Mouse (Mus musculus) CD4-positive, CD25-positive, alpha-beta regulatory T cell, adult 2 months (primary cell): Measurements from ENCODE around the gene Orc5.
"Not testable (repeated sequence)": the region's sequence is repeated elsewhere in the genome, so short reads cannot be mapped to it uniquely, and the experiment has no call there.

ENCODE experiments used
- DNase-seq: peaks from one replicate; pipeline ENCODE4 v3.0.0-alpha.2; 2012; ENCODE audit warnings: low read depth, low spot score

Orc5 gene

GRCm38 (mm10) chr5:22536695-22537094 lies 13.5 kb downstream of the Orc5 start:
- DNase-seq = no peak

- DNase-seq = no peak
These were observed 17.7 kb downstream of the Orc5 start for GRCm38 (mm10) chr5:22532571-22532970.

- DNase-seq = no peak
These were observed 27.6 kb downstream of the Orc5 start for GRCm38 (mm10) chr5:22522612-22523011.

GRCm38 (mm10) chr5:22519708-22520107 lies 30.5 kb downstream of the Orc5 start:
- DNase-seq = no peak

- peak; percentile 8 for DNase-seq
These were observed 34.5 kb downstream of the Orc5 start for GRCm38 (mm10) chr5:22515745-22516144.

- DNase-seq = not testable (repeated sequence)
These were observed 36.0 kb downstream of the Orc5 start for GRCm38 (mm10) chr5:22514231-22514630.

GRCm38 (mm10) chr5:22512579-22512978 lies 37.6 kb downstream of the Orc5 start:
- DNase-seq = not testable (repeated sequence)

- peak; percentile 23 for DNase-seq
These were observed 38.4 kb downstream of the Orc5 start for GRCm38 (mm10) chr5:22511824-22512223.

GRCm38 (mm10) chr5:22508560-22508959 lies 41.7 kb downstream of the Orc5 start:
- no peak for DNase-seq

GRCm38 (mm10) chr5:22499437-22499836 lies 50.8 kb downstream of the Orc5 start:
- DNase-seq = no peak

- DNase-seq = no peak
These were observed 59.1 kb downstream of the Orc5 start for GRCm38 (mm10) chr5:22491088-22491487.

GRCm38 (mm10) chr5:22489091-22489490 lies 61.1 kb downstream of the Orc5 start:
- DNase-seq = peak; percentile 45

- no peak for DNase-seq
These were observed 63.5 kb downstream of the Orc5 start for GRCm38 (mm10) chr5:22486601-22487206.

- DNase-seq = no peak
These were observed 64.5 kb downstream of the Orc5 start for GRCm38 (mm10) chr5:22485764-22486163.

- no peak for DNase-seq
These were observed 67.7 kb downstream of the Orc5 start for GRCm38 (mm10) chr5:22482567-22482966.

GRCm38 (mm10) chr5:22472445-22472844 lies 77.8 kb downstream of the Orc5 start:
- not testable (repeated sequence) for DNase-seq

GRCm38 (mm10) chr5:22471243-22471642 lies 79.0 kb downstream of the Orc5 start:
- DNase-seq = no peak

- DNase-seq = no peak
These were observed 97.2 kb downstream of the Orc5 start for GRCm38 (mm10) chr5:22452871-22453661.

GRCm38 (mm10) chr5:22452452-22452851 lies 97.8 kb downstream of the Orc5 start:
- DNase-seq = no peak

GRCm38 (mm10) chr5:22451764-22452163 lies 98.5 kb downstream of the Orc5 start:
- DNase-seq = no peak

GRCm38 (mm10) chr5:22449492-22449891 lies 100.7 kb downstream of the Orc5 start:
- no peak for DNase-seq
